Mouse (Mus musculus) liver, embryonic 13.5 days (tissue): ENCODE measurements around the gene Olfr313. TPM values are rescaled to one million over a fixed set of nuclear protein-coding genes. Genes with fewer than 3 reads are reported as not detected.

ENCODE experiments used
- ATAC-seq: fragments of 200-750 bp; cut with Nextera tagmentation; 2 replicates; pipeline ENCODE4 v1.8.0; 2017; ENCODE audit warnings: low read depth, mild to moderate bottlenecking, moderate number of reproducible peaks, moderate library complexity
- DNase-seq: peaks from one replicate; pipeline ENCODE4 v3.0.0; 2022
- H3K27ac ChIP-seq: fragments of 300-500 bp; sonication (generic); 2 replicates; pipeline ENCODE4 v1.5.1; 2015; ENCODE audit warnings: moderate library complexity, mild to moderate bottlenecking, inconsistent platforms
- H3K27me3 ChIP-seq: fragments of 300-500 bp; sonication (generic); 2 replicates; pipeline ENCODE4 v1.6.1; 2015; ENCODE audit warnings: mild to moderate bottlenecking, inconsistent platforms
- H3K36me3 ChIP-seq: fragments of 300-500 bp; sonication (generic); 2 replicates; pipeline ENCODE4 v1.6.1; 2015; ENCODE audit warnings: mild to moderate bottlenecking, inconsistent platforms
- H3K4me1 ChIP-seq: fragments of 300-500 bp; sonication (generic); replicated peaks from 2 replicates; pipeline ENCODE4 v1.6.1; 2015; ENCODE audit warnings: inconsistent platforms
- H3K4me2 ChIP-seq: fragments of 300-500 bp; sonication (generic); 2 replicates; pipeline ENCODE4 v1.6.1; 2015; ENCODE audit warnings: inconsistent platforms, mild to moderate bottlenecking, moderate library complexity
- H3K4me3 ChIP-seq: fragments of 300-500 bp; sonication (generic); replicated peaks from 2 replicates; pipeline ENCODE4 v1.5.1; 2015; ENCODE audit warnings: mild to moderate bottlenecking, inconsistent platforms
- H3K9ac ChIP-seq: fragments of 300-500 bp; sonication (generic); 2 replicates; pipeline ENCODE4 v1.6.1; 2015; ENCODE audit warnings: mild to moderate bottlenecking, inconsistent platforms
- H3K9me3 ChIP-seq: fragments of 300-500 bp; sonication (generic); replicated peaks from 2 replicates; pipeline ENCODE4 v1.6.1; 2016; ENCODE audit warnings: inconsistent platforms
- WGBS: fragments of 180-500 bp; shearing (Covaris S2); methylation state at CpG from one replicate; pipeline ENCODE4 v1.1.7; 2015; ENCODE audit not compliant: insufficient replicate concordance; 5-methylcytosine and 5-hydroxymethylcytosine counted together
- polyA plus RNA-seq: library from polyadenylated mRNA; unstranded; fragments of >200 nt; fragmentation: Nextera tagmentation; extraction: Ambion mirVana; gene quantifications from 2 replicates; pipeline ENCODE4 v1.2.1, GENCODE M21; 2015

The Olfr313 gene
- polyA plus RNA-seq, 1 experiment from 2014 or later: not detected

GRCm38 (mm10) chr11:58860744-58861143, 45.9 kb downstream of the Olfr313 start:
- peaks cover 51% of the 10 kb centered on the region for H3K36me3 ChIP-seq
- WGBS: 84% methylated on average over 8 of the region's 8 CpGs

GRCm38 (mm10) chr11:58867039-58867953, 52.5 kb downstream of the Olfr313 start, which contains the start of gene 2810021J22Rik:
TSS of gene 2810021J22Rik (plus strand) at chr11:58867216.
- ATAC-seq (peak; percentile 93), DNase-seq (peak; percentile 79)
- no peaks in the 10 kb centered on the region for H3K9me3 ChIP-seq
- H3K36me3 ChIP-seq: peaks cover 26% of the 10 kb centered on the region
- 1% methylated on average over 37 of the region's 37 CpGs for WGBS
- peak within 1 kb of the TSS; percentile 92 for H3K27ac ChIP-seq
- peak within 1 kb of the TSS; percentile 84 for H3K4me2 ChIP-seq
- H3K27me3 ChIP-seq: 0 out of 2 replicates have a peak, but pooled peaks cover 5% of the 10 kb centered on the region
- peak within 1 kb of the TSS; percentile 81 for H3K4me3 ChIP-seq
- peaks cover 15% of the 10 kb centered on the region for H3K4me1 ChIP-seq
- peak within 1 kb of the TSS; percentile 88 for H3K9ac ChIP-seq

More at GRCm38 (mm10) chr11:58860744-58861143, 45.9 kb downstream of the Olfr313 start:
- Histone ChIP-seq H3K4me2 (no peak overlapping the region), H3K4me1 (no peaks in the 10 kb centered on the region), H3K27me3 (0 out of 2 replicates have a peak, but pooled peaks cover 5% of the 10 kb centered on the region), H3K27ac (no peak overlapping the region), H3K4me3 (no peak overlapping the region), H3K9me3 (peaks cover 10% of the 10 kb centered on the region; the same call in 1 of the 2 replicates), H3K9ac (no peak overlapping the region)
- ATAC-seq (no peak), DNase-seq (no peak)

- Histone ChIP-seq H3K4me3 (peak overlapping the region; percentile 81), H3K27me3 (0 out of 2 replicates have a peak, but pooled peaks cover 5% of the 10 kb centered on the region), H3K4me1 (peaks cover 15% of the 10 kb centered on the region), H3K4me2 (peak overlapping the region; percentile 84), H3K9me3 (no peaks in the 10 kb centered on the region), H3K9ac (peak overlapping the region; percentile 88), H3K36me3 (peaks cover 26% of the 10 kb centered on the region), H3K27ac (peak overlapping the region; percentile 92)
- ATAC-seq (no peak), DNase-seq (no peak)
- 63% methylated on average over 6 of the region's 6 CpGs for WGBS
Observed at GRCm38 (mm10) chr11:58867954-58868330, 53.1 kb downstream of the Olfr313 start.

Other genes with a start within 250 kb of the Olfr313 start
- not detected in 2 replicates for gene Olfr224, start 244.4 kb upstream of the Olfr313 start, polyA plus RNA-seq
- not detected in 2 replicates for gene Olfr325, start 237.3 kb upstream of the Olfr313 start, polyA plus RNA-seq
- gene Olfr324, start 219.9 kb upstream of the Olfr313 start, polyA plus RNA-seq: not detected in 2 replicates
- gene 2210407C18Rik, start 198.9 kb upstream of the Olfr313 start, polyA plus RNA-seq: not detected in 2 replicates
- not detected in 2 replicates for gene Olfr323, start 184.5 kb upstream of the Olfr313 start, polyA plus RNA-seq
- 9.2 and 12.4 TPM in 2 replicates for gene Trim58, start 174.5 kb upstream of the Olfr313 start, polyA plus RNA-seq
- gene Olfr322, start 156.2 kb upstream of the Olfr313 start, polyA plus RNA-seq: not detected in 2 replicates
- not detected in 2 replicates for gene Olfr320, start 133.9 kb upstream of the Olfr313 start, polyA plus RNA-seq
- not detected in 2 replicates for gene Olfr319, start 115.8 kb upstream of the Olfr313 start, polyA plus RNA-seq
- gene Olfr318, start 91.0 kb upstream of the Olfr313 start, polyA plus RNA-seq: not detected in 2 replicates
- gene Olfr317, start 75.8 kb upstream of the Olfr313 start, polyA plus RNA-seq: not detected in 2 replicates
- gene Olfr316, start 62.3 kb upstream of the Olfr313 start, polyA plus RNA-seq: not detected in 2 replicates
- not detected in 2 replicates for gene Olfr315, start 41.8 kb upstream of the Olfr313 start, polyA plus RNA-seq
- not detected in 2 replicates for gene Olfr314, start 32.0 kb upstream of the Olfr313 start, polyA plus RNA-seq
- 0.49 TPM in 1 of 2 replicates, not detected in the other for gene Fam183b, start 13.0 kb upstream of the Olfr313 start, polyA plus RNA-seq
- gene Olfr312, start 14.2 kb downstream of the Olfr313 start, polyA plus RNA-seq: not detected in 2 replicates
- not detected in 2 replicates for gene Olfr311, start 24.3 kb downstream of the Olfr313 start, polyA plus RNA-seq
- 1.3 and 2.2 TPM in 2 replicates for gene Gm12258, start 32.2 kb downstream of the Olfr313 start, polyA plus RNA-seq
- gene 2810021J22Rik, start 52.2 kb downstream of the Olfr313 start, polyA plus RNA-seq: 2.3 and 3.0 TPM in 2 replicates
- gene Zfp39, start 89.2 kb downstream of the Olfr313 start, polyA plus RNA-seq: 3.7 and 5.4 TPM in 2 replicates
- 11.2 and 12.5 TPM in 2 replicates for gene Btnl10, start 102.9 kb downstream of the Olfr313 start, polyA plus RNA-seq
- gene Rnf187, start 123.9 kb downstream of the Olfr313 start, polyA plus RNA-seq: 125 and 130 TPM in 2 replicates
- gene Hist3h2ba, start 133.9 kb downstream of the Olfr313 start, polyA plus RNA-seq: 5.5 and 6.3 TPM in 2 replicates
- gene Hist3h2a, start 139.7 kb downstream of the Olfr313 start, polyA plus RNA-seq: 12.3 and 13.7 TPM in 2 replicates
- 0.06 and 0.18 TPM in 2 replicates for gene Trim17, start 139.7 kb downstream of the Olfr313 start, polyA plus RNA-seq
- gene Trim11, start 163.1 kb downstream of the Olfr313 start, polyA plus RNA-seq: 8.9 and 9.2 TPM in 2 replicates